Mouse (Mus musculus) cerebellum, adult 11 months (tissue): ENCODE results near the gene Bub3.

Source experiments
- DNase-seq: peaks from one replicate; pipeline ENCODE4 v3.0.0; 2022

Gene Bub3

DNA sequence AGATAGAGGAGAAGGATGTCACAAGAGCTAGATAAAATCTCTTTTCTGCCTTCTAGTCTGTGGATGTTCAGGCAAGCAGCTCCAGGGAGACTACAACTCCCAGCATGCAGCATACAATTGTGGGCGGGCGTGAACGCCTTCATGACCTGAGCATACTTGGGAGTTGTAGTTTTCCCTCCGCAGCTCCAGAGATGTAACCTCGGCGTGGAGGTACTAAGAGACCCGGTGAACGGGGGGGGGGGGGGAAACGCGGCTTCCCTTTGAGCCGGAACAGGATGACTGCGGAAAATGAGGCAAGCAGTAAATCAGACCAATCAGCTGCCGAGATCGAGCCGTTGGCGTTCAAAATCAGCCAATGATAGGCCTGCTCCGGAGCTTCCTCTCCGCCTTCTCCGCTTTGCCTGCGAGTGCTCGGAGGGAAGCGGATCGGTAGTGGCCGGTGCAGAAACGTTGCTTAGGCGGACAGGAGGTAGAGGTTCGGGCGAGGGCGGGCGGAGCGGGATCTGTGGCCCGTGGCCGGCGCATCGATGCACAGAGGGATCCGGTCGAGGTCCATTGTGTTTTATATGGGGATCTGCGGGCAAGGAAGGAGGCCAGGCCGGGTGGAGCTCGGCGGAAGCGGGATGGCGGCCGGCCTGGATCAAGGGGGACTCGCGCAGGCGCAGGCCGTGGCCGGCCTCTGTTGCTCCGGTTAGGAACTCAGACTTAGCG lies at the start of gene Bub3:
TSS of gene Bub3 (plus strand) at position 237 of the 711 bp plus-strand sequence.
- peak; percentile 88 for DNase-seq

DNA sequence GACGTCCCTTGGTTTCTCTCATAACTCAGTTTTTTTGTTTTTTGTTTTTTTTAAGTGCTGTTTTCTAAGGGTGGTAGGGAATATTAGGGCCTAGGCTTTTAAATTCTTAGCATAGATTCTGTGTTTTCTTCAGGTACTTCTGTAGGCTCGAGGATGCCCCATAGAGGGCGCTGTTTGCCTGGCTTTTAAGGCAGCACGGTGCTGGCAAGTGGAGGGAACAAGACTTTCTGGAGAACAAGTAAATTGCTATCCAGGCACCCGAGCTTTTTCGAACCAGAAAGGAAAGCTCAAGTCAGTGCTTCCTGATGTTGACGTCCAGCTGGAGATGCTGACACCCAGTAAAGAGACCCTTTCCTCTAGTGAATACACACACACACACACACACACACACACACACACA lies 20.0 kb upstream of the Bub3 start:
- peak; percentile 56 for DNase-seq

DNA sequence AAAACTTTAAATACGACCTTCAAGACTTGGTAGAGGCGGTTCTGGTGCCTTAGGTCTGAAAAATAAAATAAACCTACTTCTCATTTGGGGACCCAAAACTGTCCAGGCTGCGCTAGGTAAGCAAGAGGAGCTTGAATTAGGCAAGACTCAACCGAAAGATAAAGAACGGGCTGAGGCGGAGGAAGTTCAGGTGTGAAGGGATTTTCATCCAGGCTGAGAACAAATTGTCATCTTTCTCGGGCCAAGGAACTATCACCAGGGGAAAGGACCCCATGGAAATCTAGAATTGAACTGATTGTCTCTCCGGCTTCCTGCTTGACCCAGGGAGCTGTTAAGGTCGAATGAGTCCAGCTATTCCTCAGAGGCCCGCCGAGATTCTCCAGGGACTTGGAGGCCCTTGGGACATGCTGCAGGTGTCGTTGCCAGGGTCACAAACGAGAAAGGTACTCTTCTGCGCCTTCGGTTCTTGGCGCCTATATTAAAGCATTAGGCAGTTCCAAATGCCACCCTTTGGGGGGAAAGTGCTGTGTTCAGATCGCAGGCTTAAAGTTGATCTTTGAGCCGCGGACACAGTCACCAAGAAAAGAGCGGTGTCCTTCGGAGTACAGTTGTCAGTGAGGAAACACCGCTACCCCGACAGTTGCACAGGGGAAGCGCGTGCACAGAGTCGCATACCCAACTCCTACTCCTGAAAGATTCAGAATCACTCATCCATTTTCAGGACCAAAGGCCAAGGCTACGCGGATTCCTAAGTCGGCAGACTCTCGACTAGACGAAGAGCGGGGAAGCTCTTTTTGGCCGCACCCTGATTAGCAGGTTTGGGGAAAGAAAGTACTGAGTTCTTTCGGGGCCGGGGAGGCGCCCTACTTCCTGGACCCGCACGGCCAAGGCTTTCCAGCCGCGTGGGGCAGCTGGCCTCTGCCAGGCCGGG lies 18.6 kb upstream of the Bub3 start:
- no peak for DNase-seq

DNA sequence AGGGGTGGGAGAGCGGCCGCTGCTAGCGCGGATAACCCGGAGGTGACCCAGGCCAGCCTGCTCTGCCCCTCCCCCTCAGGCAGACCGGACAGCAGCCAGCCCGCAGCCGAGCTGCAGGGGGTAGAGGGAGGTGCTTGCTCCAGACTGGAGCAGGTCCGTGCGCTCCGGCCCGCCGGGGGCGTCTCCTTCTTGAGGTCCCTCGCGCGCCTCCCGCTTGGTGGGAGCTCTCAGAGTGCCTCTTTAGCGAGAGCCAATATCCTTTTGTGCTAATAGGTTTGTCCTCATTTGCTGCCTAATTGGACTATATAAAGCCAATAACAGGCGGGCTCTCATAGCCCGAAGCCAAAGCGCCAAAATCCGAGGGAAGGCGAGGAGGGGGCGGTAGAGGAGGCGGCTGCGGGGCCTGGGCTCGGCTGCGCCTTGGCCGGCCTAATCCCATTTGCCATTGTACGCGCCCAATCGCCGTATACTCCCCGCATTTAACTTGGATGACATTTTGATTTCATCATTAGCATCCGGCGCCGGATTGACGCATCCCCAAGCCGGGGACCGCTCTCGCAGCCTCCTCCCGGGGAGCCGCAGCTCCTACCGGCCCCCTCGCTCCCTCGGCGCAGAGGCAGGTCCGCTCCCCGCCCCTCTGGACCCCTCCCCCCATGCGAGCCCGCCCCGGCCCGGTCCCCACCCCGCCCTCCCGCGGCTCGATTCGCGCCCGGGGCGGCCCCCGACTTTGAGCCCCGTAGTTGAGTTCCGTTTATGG lies 17.7 kb upstream of the Bub3 start, which contains the start of gene Hmx3:
TSS of gene Hmx3 (plus strand) at position 753 of the 757 bp plus-strand sequence.
- DNase-seq: no peak

DNA sequence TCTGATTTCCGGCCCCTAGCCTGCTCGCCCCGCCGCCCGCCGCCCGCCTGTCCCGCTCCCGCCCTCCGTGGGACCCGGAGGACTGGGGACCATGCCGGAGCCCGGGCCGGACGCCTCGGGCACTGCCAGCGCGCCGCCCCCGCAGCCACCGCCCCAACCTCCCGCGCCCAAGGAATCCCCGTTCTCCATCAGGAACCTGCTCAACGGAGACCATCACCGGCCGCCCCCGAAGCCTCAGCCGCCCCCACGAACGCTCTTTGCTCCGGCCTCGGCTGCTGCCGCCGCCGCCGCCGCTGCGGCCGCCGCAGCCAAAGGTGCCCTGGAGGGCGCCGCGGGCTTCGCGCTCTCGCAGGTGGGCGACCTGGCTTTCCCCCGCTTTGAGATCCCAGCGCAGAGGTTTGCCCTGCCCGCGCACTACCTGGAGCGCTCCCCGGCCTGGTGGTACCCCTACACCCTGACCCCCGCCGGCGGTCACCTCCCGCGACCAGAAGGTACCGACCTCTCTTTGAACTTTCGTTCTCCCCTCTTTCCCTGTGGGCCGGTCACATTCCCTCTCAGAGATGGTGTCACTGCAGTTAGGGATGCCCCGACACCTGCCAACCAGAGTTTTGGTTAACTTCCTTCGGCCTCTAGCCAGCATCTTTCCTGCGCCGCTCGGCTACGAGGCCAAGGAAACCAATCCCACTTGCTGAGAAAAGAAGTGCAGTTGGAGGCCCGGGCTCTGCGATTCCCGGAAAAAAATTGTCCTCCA lies 17.0 kb upstream of the Bub3 start:
- DNase-seq: no peak

DNA sequence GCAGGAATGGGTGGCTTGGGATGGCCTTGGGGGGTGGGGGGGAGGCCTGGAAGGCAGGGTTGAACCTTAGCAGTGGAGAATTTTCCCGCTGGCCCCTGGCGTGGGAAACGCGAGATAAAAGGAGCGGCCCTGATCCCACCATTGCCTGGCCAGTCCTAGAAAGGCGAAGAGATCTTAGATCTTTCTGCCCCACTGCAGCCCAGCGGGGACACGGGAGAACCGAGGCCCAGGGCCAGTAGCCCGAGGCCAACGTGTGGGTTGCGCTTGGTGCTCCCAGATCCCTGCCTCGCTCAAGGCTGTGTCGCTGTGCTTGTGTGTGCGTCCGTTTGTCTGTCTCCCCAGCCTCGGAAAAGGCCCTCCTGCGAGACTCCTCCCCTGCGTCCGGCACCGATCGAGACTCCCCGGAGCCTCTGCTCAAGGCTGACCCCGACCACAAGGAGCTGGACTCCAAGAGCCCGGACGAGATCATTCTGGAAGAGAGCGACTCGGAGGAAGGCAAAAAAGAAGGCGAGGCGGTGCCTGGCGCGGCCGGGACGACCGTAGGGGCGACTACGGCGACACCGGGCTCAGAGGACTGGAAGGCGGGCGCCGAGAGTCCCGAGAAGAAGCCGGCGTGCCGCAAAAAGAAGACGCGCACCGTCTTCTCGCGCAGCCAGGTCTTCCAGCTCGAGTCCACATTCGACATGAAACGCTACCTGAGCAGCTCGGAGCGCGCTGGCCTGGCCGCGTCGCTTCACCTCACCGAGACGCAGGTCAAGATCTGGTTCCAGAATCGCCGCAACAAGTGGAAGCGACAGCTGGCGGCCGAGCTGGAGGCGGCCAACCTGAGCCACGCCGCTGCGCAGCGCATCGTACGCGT lies 16.2 kb upstream of the Bub3 start:
- DNase-seq: no peak

DNA sequence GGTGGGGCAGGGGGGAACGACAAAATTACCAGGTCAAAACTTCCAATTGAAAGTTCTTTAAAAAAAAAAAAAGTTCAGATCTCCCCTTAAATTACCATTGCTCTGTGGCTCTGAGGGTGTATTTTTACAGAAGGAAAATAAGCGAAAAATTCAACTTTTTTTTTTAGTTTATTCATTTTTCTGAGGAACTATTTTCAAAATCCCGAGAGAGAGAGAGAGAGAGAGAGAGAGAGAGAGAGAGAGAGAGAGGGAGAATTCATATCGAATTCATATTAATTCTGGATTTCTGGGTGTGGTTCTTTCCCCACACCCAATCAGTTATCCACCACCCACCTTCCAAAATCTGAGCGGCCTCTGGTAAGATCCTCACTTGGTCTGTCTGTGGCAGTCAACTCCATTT lies 15.2 kb upstream of the Bub3 start:
- no peak for DNase-seq

DNA sequence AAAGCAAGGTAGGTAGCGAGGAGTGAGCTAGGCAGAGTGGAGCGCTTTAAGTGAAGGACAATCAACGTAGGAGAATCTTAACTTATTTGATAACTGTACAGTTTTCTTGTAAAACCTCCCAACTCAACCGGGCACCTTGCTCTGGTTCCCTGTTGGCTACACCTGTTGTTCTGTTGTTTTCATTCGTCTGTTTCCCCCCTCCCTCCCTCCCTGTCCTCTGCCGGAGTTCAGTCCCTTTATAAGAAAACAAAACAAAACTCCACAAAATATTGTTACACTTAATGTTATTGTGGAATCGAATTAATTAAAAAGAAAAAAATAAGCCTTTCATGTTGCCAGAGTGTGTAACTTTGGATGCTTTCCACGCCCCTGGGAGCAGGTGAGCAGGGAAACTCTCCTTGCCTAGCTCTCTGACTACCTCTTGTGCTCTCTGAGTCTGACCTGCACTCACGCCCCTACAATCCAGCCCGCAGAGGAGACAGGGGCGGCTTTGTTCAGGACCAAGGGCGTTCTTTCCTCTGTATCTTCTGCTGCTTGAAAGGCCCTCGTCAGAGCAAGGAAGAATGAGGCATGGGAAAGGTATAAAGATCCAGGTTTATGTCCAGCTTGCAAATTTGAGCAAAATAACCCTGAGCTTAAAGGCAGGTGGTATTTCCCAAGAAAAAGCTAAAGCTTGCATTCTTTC lies 14.2 kb upstream of the Bub3 start:
- DNase-seq: no peak

DNA sequence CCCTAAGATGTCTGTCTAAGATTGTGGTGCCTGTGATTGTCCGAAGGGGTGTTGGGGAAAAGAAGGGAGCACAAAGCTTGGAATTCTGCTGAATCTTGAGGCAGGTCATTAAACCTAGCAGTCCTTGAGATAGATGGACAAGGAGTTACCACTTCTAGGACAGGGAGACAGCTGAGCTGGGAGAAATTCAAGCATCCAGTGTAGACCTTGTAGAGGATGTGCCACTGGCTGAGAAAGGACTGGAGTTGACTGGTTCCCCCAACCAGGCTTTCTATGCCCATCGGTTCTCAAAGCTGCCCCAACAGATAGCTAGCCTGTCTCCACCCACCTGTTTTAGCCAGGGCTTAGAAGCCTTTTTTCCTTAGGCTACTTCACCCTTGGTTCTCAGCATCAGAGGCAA lies 13.6 kb upstream of the Bub3 start:
- no peak for DNase-seq

DNA sequence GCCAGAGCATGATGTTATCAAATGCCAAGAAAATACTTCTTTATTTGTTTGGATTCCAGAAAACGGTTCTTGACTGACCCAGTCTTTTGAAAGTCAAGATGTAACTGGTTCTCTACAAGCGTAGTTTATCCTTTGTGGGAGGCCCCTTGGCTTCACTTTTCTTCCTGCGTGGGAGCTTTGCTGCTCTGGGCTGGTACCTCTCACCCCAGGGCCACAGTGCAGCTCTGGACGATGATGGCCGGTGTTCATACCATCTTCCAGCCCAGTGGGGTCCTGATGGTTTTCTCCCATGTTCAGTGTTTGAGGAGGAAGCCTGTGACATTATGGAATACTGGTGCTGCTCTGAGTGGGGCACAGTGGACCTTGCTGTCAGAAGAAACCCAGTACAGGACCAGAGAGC lies 12.5 kb upstream of the Bub3 start:
- DNase-seq: no peak

DNA sequence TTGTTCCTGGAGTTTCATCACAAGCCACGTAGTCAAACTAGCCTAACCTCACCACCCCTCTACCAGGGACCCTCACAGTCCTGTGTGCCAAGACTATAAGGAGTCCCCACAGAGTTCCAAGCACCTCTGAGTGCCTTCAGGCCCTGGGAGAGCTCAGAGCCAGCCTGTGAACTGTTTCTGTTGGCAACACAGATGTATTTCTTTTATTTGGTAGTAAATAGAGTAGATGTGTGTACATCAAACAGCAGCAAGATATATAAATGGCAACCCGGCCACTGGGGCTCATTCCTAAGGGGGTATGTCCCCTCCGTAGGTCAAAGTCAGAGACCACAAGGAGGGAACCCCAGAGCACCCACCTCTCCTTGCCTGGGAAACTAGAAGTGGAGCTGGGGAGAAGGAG lies 11.5 kb upstream of the Bub3 start, which contains the start of gene Hmx2:
TSS of gene Hmx2 (plus strand) at position 301 of the 400 bp plus-strand sequence.
- no peak for DNase-seq

DNA sequence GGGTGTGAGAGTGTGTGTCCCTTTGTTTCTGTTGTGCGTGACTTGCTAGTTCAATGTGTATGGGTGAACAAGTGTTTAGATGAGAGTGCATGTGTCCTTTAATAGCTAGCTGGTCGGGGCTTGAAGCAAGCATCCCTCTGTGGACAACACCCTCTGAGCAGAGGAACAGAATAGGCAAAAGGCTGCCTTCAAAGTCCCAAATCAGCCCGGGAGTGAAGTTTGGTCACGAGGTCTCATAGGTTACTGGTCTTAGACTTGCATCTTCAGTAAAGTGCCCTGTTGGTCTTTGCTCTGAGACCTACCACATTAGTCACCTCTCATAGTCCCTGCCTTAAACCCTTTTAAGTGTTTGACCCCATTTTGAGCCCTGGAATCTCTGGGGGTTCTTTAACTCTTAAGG lies 8.6 kb upstream of the Bub3 start:
- DNase-seq: no peak

DNA sequence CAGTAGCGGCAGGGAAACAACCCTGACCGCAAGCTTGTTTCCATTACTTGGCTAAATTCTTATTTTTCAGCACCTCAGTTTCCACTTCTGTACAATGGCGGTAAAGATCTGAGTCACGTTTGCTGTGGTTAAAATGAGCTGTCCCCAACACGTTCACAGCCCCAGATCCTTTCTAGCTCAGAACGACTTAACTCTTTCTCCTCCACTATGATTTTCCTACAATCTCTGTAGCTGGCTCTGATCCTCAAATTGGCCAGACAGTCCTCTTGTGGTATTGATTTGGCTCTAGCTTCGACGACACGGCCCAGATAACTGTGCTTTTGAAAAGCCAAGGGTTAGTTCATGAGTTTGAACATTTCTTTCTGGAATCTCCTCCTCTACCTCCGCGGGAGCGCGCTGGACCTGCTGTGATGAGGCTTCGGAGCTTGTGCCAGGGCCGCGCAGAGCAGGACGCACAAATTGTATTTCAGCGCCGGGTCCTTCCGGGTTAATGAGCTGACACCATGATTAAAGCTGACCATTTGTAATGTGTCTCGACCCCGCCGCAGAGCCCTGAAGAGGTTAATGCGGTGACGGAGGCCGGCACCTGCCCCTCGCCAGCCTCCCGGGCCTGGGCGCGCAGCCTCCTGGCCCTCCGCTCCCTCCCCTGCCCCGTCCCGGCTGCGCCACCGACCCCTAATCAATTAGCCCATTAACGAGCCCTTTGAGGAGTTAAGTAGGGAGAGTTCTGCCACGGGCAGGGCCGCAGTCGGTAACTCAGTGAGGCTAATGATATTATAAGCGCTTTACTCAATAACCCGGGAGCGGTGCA lies 7.9 kb upstream of the Bub3 start:
- DNase-seq: no peak

DNA sequence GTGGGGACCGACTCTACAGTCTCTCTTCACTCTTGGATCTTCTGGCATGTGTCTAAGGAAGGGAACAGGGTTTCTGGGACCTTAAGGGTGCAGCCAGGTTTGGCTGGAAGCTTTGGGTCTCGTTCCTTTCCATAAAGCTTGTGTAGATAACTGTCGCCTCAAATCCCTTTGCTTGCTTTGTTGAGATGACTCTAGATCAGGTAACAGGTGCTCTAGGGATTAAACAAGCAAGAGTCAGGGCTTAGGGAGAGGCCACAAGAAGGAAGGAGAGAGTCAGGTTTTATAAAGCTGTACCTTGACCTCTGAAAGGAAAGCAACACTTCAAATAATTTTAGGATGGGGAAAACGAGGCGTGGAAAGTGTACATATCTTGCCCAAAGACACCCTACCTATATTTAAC lies 7.2 kb upstream of the Bub3 start:
- DNase-seq: no peak

DNA sequence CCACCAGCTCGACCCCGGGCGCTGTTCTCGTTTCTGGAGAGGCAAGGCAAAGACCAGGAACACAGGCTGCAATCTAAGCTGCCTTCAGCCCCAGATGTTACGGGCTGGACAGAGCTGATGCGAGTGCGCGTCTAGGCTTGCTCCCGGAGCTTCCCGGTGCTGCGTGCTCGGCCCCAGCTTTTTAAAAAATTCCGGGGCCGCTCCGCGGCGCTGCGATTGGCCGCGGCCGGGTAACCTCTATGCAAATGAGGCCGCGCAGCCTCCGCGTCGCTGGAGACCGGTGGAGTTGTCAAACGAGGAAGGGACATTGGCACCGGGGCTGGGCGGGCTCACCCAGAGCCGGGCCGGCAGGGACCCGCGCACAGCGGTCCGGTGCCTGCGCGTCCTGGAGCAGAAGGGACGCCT lies 6.2 kb upstream of the Bub3 start:
- DNase-seq: no peak

DNA sequence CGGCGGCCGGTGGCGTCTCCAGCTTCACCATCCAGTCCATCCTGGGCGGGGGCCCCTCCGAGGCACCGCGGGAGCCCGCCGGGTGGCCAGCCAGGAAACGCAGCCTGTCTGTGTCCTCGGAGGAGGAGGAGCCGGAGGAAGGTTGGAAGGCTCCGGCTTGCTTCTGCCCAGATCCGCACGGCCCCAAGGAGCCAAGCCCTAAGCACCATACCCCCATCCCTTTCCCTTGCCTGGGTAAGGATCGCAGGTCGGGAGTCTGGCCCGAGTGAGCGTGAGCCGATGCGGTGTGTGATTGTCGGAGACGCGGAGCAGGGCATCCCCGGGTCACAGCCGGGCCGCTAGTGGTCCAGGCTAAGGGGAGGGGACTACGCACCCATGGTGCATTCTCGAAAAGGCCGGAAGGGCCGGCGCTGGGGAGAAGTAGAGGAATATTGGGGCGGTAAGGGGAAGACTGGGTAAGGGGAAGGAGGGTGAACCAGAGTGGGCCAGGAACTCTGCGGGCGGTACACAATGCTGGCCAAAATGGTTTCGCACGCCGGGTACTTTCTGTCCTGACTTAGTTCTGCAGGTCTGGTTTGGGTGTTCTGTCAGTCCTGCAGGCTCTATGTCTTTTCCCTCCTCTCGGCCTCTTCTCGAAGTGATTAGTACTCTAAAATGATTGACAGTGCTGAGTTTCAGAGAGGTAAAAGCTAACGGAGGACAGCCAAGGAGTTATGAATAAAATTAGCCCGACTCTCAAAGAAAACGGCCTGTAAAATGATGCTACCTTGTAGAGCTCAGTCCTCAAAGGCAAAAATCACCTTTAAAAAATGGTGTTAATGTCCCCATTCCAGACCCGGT lies 5.5 kb upstream of the Bub3 start:
- no peak for DNase-seq

DNA sequence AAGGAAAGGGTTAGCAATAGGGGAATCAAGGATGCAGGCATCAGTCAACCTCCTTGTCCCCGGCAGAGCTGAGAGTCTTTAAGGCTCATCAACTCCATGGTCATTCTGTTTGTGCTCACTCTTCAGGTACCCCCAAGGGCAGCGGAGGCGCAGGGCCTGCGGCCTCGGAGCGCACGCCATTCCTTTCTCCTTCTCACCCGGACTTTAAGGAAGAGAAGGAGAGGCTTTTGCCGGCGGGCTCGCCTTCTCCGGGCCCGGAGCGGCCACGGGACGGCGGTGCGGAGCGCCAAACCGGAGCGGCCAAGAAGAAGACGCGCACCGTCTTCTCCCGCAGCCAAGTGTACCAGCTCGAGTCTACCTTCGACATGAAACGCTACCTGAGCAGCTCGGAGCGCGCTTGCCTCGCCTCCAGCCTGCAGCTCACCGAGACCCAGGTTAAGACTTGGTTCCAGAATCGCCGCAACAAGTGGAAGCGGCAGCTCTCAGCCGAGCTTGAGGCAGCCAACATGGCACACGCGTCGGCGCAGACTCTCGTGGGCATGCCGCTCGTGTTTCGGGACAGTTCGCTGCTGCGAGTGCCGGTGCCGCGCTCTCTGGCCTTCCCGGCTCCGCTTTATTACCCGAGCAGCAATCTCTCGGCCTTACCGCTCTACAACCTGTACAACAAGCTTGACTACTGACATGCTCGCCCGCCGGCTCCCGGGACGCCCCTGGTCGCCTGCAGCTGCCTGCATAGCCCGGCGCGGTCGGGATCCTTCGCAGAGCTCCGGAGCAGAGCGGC lies 4.5 kb upstream of the Bub3 start:
- no peak for DNase-seq

DNA sequence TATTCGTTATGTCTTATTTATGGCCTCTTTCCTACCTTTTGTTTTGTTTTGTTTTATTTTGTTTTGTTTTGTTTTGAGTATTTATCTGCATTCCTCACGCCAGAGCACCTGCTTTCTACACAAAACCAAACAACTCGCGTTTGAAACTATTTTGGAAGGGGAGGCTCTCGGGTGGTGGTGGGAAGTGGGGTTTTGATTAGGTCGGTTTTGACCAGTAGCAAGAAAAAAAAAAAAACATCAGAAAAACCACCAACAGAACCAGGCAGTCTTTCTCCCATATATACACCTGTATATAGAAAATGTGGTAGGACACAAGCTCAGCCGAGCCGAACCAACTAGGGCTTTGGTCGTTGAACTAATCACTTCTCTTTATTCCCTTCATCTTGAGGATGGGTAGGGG lies 3.9 kb upstream of the Bub3 start:
- DNase-seq: no peak
